Mouse (Mus musculus) splenic B cell, adult 2 months (primary cell): ENCODE results near the gene Lekr1.
A peak's percentile ranks its signal among the peaks of the same experiment; 100 is the strongest.

Experiments
- DNase-seq: peaks from one replicate; pipeline ENCODE4 v3.0.0-alpha.2; 2011; ENCODE audit warnings: low read depth, low spot score
- H3K27me3 ChIP-seq: 2 replicates; pipeline ENCODE4 v1.6.1; 2012; ENCODE audit warnings: mild to moderate bottlenecking, low read length, moderate library complexity, mixed read lengths; ENCODE audit not compliant: control insufficient read depth, poor library complexity, insufficient read depth, severe bottlenecking
- H3K36me3 ChIP-seq: 2 replicates; pipeline ENCODE4 v1.6.1; 2012; ENCODE audit warnings: mild to moderate bottlenecking, low read length, moderate library complexity, mixed read lengths; ENCODE audit not compliant: control insufficient read depth, poor library complexity, insufficient read depth, severe bottlenecking

Gene Lekr1

DNA sequence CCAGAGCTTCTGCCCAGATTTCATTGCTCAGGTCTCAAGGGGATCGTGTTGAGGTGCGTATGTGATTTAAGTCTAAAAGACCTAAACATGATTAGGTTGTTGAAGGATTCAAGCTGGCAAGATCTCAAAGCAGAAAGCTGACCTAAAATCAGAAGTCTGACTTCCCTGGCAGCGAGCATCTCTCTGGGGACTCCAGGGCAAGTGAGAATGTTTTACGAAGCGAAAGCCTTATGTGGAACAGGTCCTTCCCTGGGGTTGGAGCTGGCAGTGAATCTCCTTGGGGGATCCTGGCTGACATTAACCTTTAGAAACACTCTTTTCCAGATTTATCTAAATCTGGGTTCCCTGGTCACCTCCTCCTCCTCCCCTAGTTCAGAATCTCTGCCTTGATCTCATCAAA, 187.7 kb downstream of the Lekr1 start:
- Histone ChIP-seq H3K36me3 (no peaks in the 10 kb centered on the region), H3K27me3 (no peaks in the 10 kb centered on the region)
- no peak for DNase-seq

DNA sequence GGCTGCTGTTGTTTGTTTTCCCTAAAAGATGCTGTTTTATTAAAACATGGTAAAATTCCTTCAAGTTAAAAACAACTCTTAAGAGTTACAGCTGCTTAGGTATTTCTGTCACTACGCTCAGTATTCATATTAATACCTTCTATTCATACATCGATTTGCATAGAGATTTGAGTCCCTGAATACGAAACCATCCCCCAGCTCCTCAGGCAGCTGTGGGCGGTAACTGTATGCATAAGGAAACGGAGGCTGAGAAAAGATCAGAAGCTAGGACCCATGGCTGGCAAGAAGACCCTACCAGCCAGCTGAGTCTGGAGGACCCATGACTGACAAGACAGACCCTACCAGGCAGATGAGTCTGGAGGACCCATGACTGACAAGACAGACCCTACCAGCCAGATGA, 189.5 kb downstream of the Lekr1 start:
- H3K27me3 ChIP-seq, result no peaks in the 10 kb centered on the region
- no peaks in the 10 kb centered on the region for H3K36me3 ChIP-seq
- DNase-seq, result no peak

DNA sequence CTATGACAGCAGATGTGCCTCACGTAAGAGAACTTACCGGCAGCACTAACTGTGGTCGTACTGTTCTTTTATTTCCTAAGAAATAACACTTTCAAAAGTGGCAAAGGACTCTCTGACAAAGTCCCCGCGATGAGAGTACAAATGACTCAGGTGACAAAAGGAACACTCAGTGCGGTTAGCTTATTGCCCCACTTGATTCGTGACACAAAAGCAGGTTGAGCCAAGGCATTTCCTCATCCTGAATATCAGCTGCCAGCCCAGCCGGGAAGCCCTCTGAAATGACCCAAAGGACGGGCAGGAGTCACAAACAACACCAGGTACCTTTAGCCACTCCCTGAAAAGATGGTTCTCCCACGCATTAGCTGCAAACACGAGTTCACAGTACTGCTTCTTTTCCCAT, 192.1 kb downstream of the Lekr1 start:
- H3K36me3 ChIP-seq, result no peaks in the 10 kb centered on the region
- no peak for DNase-seq
- no peaks in the 10 kb centered on the region for H3K27me3 ChIP-seq

DNA sequence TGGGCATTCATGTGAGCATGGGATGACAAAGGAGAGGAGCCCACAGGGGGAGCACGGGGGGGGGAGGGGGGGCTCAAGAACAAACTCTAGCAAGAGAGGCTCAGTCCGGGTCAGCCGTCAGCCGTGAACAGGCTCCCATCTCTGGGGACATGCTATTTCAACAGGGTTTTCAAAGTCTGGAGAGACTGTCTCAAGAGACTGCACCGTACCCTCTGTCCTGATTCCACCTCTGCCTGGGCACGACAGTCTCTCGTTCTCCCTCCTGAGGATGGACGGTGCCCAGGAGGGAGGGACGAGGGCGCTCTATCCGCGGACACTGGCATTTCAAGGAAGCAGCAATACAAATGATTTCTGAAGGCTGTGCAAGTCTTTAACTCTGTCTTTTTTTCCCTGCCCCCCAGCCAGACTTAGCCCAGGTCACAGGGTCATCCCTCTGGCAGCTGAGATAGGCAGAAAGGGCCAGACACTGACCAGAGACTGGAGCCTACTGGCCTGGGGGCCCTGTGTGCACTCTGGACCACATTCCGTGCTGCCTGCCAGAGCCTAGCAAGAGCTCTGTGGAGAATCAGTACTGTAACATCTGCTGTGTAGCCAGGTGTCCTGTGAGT, 192.8 kb downstream of the Lekr1 start:
- Histone ChIP-seq H3K36me3 (no peaks in the 10 kb centered on the region), H3K27me3 (no peaks in the 10 kb centered on the region)
- no peak for DNase-seq

DNA sequence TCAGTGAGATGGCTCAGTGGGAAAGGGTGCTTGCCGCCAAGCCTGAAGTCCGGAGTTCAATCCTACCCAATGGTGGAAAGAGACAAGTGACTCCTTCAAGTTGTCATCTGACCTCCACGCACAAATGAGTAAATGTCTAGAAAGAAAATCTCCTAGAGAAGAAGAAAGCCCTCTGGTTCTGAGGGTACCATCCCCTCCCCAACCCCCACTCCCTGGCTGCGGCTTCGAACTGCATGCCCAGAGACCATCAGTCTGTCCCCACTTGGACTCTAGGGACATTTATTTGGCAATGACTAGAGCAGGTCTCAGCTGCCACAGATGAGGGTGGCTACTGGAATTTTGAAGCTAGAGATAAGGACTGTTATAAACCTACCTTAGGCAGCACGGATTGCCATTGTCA, 193.7 kb downstream of the Lekr1 start:
- DNase-seq, result no peak
- no peaks in the 10 kb centered on the region for H3K27me3 ChIP-seq
- no peaks in the 10 kb centered on the region for H3K36me3 ChIP-seq

DNA sequence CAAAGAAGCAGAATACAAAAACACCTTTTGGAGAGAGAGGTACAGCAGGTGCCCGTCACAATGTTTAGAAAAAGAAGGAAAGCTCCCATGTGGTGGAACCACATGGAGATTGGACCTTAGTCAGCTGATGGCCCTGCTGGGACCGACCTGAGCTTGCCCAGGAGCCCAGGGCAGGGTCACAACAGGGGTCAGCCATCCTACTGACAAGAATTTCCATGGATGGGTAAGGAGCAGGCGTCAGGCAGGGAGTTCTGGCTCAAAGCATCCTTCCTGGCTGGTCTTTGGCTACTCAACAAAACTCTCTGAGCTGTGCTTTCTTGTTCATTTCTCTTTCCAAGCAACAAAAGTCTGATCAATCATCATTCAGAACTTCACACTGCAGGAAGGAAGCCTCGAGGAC, 194.9 kb downstream of the Lekr1 start:
- H3K36me3 ChIP-seq, result no peaks in the 10 kb centered on the region
- H3K27me3 ChIP-seq, result no peaks in the 10 kb centered on the region
- DNase-seq, result no peak

DNA sequence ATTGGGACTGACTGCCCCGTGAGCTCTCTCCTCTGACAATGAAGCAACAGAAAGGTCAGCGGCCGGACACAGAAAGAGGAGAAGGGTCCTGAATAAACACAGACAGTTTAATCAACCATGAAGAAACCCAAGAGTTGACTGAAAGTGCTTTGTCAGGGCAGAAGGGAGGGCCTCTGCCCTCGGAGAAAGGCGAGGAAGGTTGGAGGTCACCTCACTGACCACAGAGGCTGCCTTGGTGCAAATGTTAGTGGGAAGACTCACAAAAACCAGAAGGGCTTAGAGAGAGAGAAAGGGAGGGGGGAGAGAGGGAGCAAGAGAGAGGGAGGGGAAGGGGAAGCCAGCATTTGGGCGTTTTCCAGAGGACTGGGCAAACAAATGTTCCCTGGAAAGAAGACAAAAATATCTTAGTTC, 195.4 kb downstream of the Lekr1 start:
- Histone ChIP-seq H3K27me3 (no peaks in the 10 kb centered on the region), H3K36me3 (no peaks in the 10 kb centered on the region)
- no peak for DNase-seq

DNA sequence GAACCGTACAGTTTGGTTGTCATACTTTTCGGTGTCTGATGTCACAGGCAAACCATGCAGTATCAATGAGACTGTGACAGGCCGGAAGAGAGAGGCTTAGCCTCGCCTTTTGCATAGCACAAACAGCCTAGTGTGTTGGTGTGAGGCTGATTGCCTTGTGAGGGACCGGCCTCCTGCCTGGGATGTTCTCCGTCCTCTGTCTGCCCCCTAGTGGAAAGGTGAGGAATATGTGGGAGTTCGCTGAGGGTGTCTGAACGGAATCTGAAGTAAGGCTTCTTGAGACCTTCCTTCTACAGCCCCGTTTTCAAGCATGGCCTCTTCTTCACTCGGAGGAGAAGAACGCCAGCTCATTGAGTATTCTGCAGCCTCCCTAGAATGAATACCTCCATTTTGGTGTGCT, 197.3 kb downstream of the Lekr1 start:
- no peaks in the 10 kb centered on the region for H3K27me3 ChIP-seq
- peak; percentile 77 for DNase-seq
- H3K36me3 ChIP-seq, result no peaks in the 10 kb centered on the region

DNA sequence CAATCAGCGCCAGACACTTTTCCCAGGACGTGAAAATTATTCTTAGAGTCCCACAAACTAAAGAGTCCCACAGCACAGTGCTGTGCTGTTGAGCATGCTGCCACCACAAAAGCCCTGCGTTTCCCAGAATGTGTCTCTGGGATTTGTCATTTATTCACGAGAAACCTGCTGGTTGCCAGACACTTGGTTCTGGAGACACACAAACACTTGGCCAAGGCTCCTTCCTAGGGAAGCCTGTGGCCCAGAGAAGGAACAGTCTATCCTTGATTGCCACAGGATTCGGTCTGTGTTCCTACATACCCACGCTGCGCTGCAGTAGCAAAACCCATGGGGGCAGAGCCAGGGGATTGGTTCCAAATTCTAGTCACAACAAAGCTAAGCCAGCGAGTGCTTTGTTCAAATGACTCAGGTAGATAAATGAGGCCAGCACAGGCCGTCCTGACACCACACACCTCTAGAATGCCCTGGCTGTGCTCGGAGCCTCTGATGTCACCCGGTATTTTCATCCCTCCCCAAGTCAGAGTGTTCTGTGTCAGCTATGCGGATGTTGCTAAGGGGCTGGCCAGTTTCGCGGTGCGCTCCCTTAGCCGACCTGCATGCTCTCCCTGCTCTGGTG, 197.8 kb downstream of the Lekr1 start:
- no peaks in the 10 kb centered on the region for H3K36me3 ChIP-seq
- no peaks in the 10 kb centered on the region for H3K27me3 ChIP-seq
- DNase-seq, result no peak

DNA sequence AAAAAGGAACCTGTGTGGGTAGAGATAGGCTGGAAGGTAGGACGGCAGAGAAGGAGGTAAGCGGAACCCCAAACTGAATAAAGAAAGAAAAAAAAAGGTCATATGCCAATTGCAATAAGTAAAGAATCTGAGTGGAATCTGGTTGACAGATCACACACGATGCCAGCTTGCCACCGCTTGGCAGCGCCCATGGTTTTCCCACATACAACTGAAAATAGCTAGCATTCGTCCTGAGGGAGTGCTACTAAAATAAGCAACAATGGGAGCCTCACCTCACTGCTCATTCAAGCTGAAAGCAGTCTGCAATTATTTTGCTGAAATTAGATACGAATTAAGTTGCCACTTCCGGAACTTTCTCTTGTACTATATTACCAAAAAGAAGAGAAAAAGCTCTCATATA, 202.9 kb downstream of the Lekr1 start:
- Histone ChIP-seq H3K36me3 (no peaks in the 10 kb centered on the region), H3K27me3 (no peaks in the 10 kb centered on the region)
- no peak for DNase-seq

DNA sequence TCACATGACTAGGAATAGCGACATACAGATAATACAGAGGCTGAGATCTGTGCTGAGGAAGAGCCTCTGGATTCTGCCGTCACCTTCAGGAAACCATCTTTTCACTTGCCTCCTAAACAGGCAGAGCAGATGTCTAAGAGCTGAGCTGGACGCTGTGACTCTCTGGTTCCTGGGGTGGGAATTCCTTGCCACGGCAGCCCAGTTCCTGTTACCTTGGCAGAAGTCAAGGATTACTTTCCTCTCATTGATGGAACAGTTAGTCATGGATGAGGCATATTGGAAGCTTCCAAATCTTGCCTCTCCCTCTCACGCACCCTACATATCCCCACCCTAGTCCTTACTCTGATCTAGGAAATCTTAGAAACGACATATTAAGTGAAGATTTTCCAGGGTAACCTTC, 203.7 kb downstream of the Lekr1 start:
- Histone ChIP-seq H3K27me3 (no peaks in the 10 kb centered on the region), H3K36me3 (no peaks in the 10 kb centered on the region)
- DNase-seq, result no peak

DNA sequence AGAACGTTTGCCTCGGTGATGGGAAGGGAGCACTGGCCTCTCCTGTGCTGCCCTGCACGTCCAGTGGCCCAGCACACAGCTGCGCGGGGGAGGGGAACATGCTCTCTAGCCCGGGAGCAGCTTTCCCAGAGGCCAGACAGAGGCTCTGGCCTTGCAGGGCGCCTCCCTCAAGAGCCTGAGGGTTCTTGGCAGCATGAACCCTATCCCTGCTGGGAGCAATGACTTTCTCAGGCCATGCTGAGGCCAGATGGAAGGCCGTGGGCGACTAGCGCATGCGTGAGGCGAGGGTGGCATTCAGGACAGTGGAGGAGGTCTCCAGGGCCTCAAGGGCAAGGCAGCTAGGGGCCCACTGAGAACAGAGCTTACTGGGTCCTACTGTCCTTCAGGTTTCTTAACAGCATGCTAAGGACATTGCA, 205.2 kb downstream of the Lekr1 start:
- no peak for DNase-seq
- Histone ChIP-seq H3K36me3 (no peaks in the 10 kb centered on the region), H3K27me3 (no peaks in the 10 kb centered on the region)

DNA sequence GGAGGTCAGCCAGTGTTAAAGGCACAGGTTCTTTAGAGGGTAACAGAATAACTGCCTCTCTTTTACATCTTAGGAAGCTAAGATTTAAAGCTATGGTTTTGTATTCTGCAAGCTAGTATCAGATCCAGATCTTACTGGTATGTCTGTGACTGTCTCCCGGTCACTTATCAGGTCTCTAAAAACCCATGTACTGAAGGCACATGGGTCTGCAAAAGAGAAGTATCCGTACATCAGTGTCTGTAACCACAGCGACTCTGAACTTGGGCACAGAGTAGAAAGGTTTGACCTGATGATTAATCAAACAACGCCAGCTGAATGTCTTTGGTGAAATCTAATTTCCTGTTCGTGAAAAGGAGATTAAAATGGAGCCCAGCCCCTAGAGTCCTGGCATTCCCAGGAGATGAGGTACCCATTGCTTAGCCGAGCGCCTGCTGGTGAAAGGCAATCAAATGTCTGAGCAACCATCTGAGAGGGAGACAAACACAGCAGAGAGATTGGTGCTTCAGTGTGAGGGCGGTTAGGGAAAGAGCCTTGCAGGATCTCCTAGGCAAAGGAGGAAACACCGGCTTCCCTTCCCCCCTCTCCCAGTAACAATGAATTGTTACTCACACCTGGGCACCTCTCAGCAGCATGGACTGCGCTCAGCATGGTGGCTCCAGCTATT, 205.7 kb downstream of the Lekr1 start:
- Histone ChIP-seq H3K36me3 (no peaks in the 10 kb centered on the region), H3K27me3 (no peaks in the 10 kb centered on the region)
- DNase-seq, result no peak

DNA sequence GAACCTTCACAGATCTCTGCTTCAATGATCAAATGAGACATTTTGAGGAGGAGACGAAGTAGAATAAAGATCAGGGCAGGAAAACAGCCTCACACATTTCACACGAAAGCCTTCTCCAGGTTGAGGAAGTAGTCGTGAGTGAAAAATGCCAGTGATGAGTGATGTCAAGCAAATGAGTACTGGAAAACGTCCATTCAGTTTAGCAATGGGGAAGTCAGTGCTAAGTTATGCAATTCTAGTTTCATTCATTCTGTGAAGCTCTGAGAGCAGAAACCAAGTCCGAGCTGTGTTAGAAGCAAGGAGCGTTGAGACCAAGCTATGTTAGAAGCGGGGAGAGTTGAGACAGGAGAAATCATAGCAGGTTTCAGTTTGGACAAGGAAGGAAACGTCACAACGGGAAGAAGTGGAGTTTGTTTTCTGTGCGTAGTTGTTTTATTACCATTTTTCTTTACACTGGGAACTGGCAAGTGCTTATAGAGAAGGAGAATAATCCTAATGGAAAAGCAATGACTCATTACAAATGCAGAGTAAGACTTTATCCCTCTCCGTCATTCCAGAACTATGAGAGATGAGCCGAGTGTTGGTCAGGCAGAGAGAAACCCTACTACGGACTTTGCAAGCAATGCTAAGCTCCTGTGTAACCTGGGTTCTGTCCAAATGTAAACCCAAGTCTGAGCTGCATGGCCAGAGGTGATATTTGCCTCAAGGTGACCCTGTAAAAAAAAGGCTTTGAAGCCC, 207.2 kb downstream of the Lekr1 start:
- DNase-seq, result peak; percentile 2
- Histone ChIP-seq H3K27me3 (no peaks in the 10 kb centered on the region), H3K36me3 (no peaks in the 10 kb centered on the region)
